Mouse (Mus musculus): ENCODE measurements around the gene 2810459M11Rik. TPM values are rescaled to one million over a fixed set of nuclear protein-coding genes. Genes with fewer than 3 reads are reported as not detected.
A peak's percentile ranks its signal among the peaks of the same experiment; 100 is the strongest.

2810459M11Rik gene
- polyA plus RNA-seq, 1 experiment from 2014 or later: 30.8 TPM

- H3K9ac ChIP-seq (replicated peaks): no peak overlapping the region
- TF ChIP-seq CTCF (IDR thresholded peaks at IDR 0.05; ENCODE audit: low read depth) (no peak), EP300 (IDR thresholded peaks at IDR 0.05; ENCODE audit: low read depth) (no peak)
- ATAC-seq (no peak), DNase-seq (no peak)
- H3K9me3 ChIP-seq (ENCODE audit: low read length): no peaks in the 10 kb centered on the region
- H3K4me1 ChIP-seq (ENCODE audit: insufficient read depth): peaks cover 7% of the 10 kb centered on the region
- no peak overlapping the region for H3K4me2 ChIP-seq (ENCODE audit: low read depth, low read length)
- H3K27ac ChIP-seq (ENCODE audit: low read depth): no peak overlapping the region
- no peak overlapping the region for H3K4me3 ChIP-seq (ENCODE audit: low read depth, low read length)
- WGBS (ENCODE audit: insufficient replicate concordance): 77% methylated on average over 3 of the region's 3 CpGs
- peaks cover 36% of the 10 kb centered on the region for H3K27me3 ChIP-seq (ENCODE audit: insufficient read depth, low read length)
- H3K36me3 ChIP-seq (replicated peaks; ENCODE audit: insufficient read depth, low read length): no peaks in the 10 kb centered on the region
Observed at GRCm38 (mm10) chr1:86048744-86049143, 3.1 kb downstream of the 2810459M11Rik start.

- Histone ChIP-seq H3K27ac (ENCODE audit: low read depth) (peak overlapping the region; percentile 59), H3K9me3 (ENCODE audit: low read length) (no peaks in the 10 kb centered on the region), H3K9ac (replicated peaks) (no peak overlapping the region), H3K4me3 (ENCODE audit: low read depth, low read length) (no peak overlapping the region), H3K4me2 (ENCODE audit: low read depth, low read length) (no peak overlapping the region), H3K36me3 (replicated peaks; ENCODE audit: insufficient read depth, low read length) (no peaks in the 10 kb centered on the region; the same call in 1 of the 2 replicates), H3K27me3 (ENCODE audit: insufficient read depth, low read length) (0 out of 2 replicates have a peak, but pooled peaks cover 4% of the 10 kb centered on the region), H3K4me1 (ENCODE audit: insufficient read depth) (peaks cover 20% of the 10 kb centered on the region)
- TF ChIP-seq EP300 (IDR thresholded peaks at IDR 0.05; ENCODE audit: low read depth) (no peak), CTCF (IDR thresholded peaks at IDR 0.05; ENCODE audit: low read depth) (no peak)
- ATAC-seq (no peak), DNase-seq (no peak)
- 73% methylated on average over 12 of the region's 12 CpGs for WGBS (ENCODE audit: insufficient replicate concordance)
Observed at GRCm38 (mm10) chr1:86053198-86053921, 7.7 kb downstream of the 2810459M11Rik start.

GRCm38 (mm10) chr1:86054943-86055342 lies 9.3 kb downstream of the 2810459M11Rik start:
- no peak overlapping the region for H3K9ac ChIP-seq (replicated peaks)
- no peak for TF ChIP-seq EP300 (IDR thresholded peaks at IDR 0.05; ENCODE audit: low read depth)
- no peak for TF ChIP-seq CTCF (IDR thresholded peaks at IDR 0.05; ENCODE audit: low read depth)
- H3K4me2 ChIP-seq (ENCODE audit: low read depth, low read length): no peak overlapping the region
- H3K4me3 ChIP-seq (ENCODE audit: low read depth, low read length): no peak overlapping the region
- H3K36me3 ChIP-seq (replicated peaks; ENCODE audit: insufficient read depth, low read length): no peaks in the 10 kb centered on the region; the same call in 1 of the 2 replicates
- H3K27ac ChIP-seq (ENCODE audit: low read depth): peak overlapping the region; percentile 92
- DNase-seq (no peak), ATAC-seq (no peak)
- no peaks in the 10 kb centered on the region for H3K9me3 ChIP-seq (ENCODE audit: low read length)
- WGBS (ENCODE audit: insufficient replicate concordance): 40% methylated on average over 3 of the region's 3 CpGs
- H3K4me1 ChIP-seq (ENCODE audit: insufficient read depth): peaks cover 23% of the 10 kb centered on the region
- H3K27me3 ChIP-seq (ENCODE audit: insufficient read depth, low read length): no peaks in the 10 kb centered on the region

DNA sequence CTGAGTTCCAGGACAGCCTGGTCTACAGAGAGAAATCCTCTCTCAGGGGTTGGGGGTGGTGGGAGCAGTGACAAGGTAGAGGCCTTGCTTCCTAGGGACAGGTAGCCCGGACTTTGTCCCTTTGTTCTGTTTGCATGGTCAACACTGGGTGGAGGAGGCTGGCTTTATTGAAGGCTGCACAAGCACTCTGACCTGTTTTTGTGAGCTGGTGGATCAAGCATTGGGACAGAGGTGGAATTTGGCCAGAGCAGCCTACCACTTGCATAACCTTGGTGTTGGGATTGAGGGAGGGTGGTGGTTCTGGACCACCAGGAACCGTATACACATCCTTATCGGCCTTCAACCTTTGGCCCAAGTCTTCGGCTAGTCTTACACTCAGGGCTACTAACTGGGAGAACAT lies 10.6 kb downstream of the 2810459M11Rik start:
- WGBS (ENCODE audit: insufficient replicate concordance): 48% methylated on average over 4 of the region's 4 CpGs
- Histone ChIP-seq H3K9me3 (ENCODE audit: low read length) (no peaks in the 10 kb centered on the region), H3K4me1 (ENCODE audit: insufficient read depth) (peaks cover 23% of the 10 kb centered on the region), H3K27me3 (ENCODE audit: insufficient read depth, low read length) (no peaks in the 10 kb centered on the region), H3K4me3 (ENCODE audit: low read depth, low read length) (no peak overlapping the region), H3K4me2 (ENCODE audit: low read depth, low read length) (no peak overlapping the region), H3K36me3 (replicated peaks; ENCODE audit: insufficient read depth, low read length) (no peaks in the 10 kb centered on the region; the same call in 1 of the 2 replicates), H3K9ac (replicated peaks) (no peak overlapping the region), H3K27ac (ENCODE audit: low read depth) (peak overlapping the region; percentile 96)
- ATAC-seq: peak; percentile 92
- TF ChIP-seq EP300 (IDR thresholded peaks at IDR 0.05; ENCODE audit: low read depth): no peak
- TF ChIP-seq CTCF (IDR thresholded peaks at IDR 0.05; ENCODE audit: low read depth): no peak
- peak; percentile 71 for DNase-seq

GRCm38 (mm10) chr1:86058856-86059769 lies 13.4 kb downstream of the 2810459M11Rik start:
- TF ChIP-seq CTCF (IDR thresholded peaks at IDR 0.05; ENCODE audit: low read depth) (peak; percentile 97), EP300 (IDR thresholded peaks at IDR 0.05; ENCODE audit: low read depth) (no peak)
- Histone ChIP-seq H3K27me3 (ENCODE audit: insufficient read depth, low read length) (no peaks in the 10 kb centered on the region), H3K4me3 (ENCODE audit: low read depth, low read length) (peak overlapping the region; percentile 29), H3K9ac (replicated peaks) (peak overlapping the region; percentile 39), H3K9me3 (ENCODE audit: low read length) (no peaks in the 10 kb centered on the region), H3K4me2 (ENCODE audit: low read depth, low read length) (peak overlapping the region; percentile 69), H3K36me3 (replicated peaks; ENCODE audit: insufficient read depth, low read length) (no peaks in the 10 kb centered on the region; the same call in none of the 2 replicates), H3K27ac (ENCODE audit: low read depth) (peak overlapping the region; percentile 82), H3K4me1 (ENCODE audit: insufficient read depth) (peaks cover 22% of the 10 kb centered on the region)
- 7% methylated on average over 21 of the region's 21 CpGs for WGBS (ENCODE audit: insufficient replicate concordance)
- peak; percentile 64 for ATAC-seq
- DNase-seq: peak; percentile 95

DNA sequence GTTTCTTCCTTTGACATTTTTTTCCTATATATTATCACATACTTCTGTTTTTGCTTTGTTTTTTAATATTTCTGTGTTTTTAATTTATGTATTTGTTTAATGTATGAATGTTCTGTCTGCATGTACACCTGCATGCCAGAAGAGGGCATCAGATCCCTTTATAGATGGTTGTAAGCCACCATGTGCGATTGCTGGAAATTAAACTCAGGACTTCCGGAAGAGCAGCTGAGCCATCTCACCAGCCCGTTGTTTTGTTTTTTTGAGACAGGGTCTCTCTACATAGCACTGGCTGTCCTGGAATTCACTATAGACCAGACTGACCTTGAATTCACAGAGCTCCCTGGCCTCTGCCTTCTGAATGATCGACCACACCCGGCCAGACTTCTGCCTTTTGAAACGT lies 16.9 kb downstream of the 2810459M11Rik start:
- DNase-seq (no peak), ATAC-seq (no peak)
- H3K36me3 ChIP-seq (replicated peaks; ENCODE audit: insufficient read depth, low read length): no peaks in the 10 kb centered on the region; the same call in none of the 2 replicates
- H3K4me2 ChIP-seq (ENCODE audit: low read depth, low read length): no peak overlapping the region
- H3K27me3 ChIP-seq (ENCODE audit: insufficient read depth, low read length): no peaks in the 10 kb centered on the region
- TF ChIP-seq EP300 (IDR thresholded peaks at IDR 0.05; ENCODE audit: low read depth) (no peak), CTCF (IDR thresholded peaks at IDR 0.05; ENCODE audit: low read depth) (peak; percentile 51)
- 78% methylated on average over 6 of the region's 6 CpGs for WGBS (ENCODE audit: insufficient replicate concordance)
- H3K9ac ChIP-seq (replicated peaks): no peak overlapping the region
- H3K4me3 ChIP-seq (ENCODE audit: low read depth, low read length): no peak overlapping the region
- H3K9me3 ChIP-seq (ENCODE audit: low read length): no peaks in the 10 kb centered on the region
- no peak overlapping the region for H3K27ac ChIP-seq (ENCODE audit: low read depth)
- peaks cover 22% of the 10 kb centered on the region for H3K4me1 ChIP-seq (ENCODE audit: insufficient read depth)

Data from liver, postnatal 0 days (tissue).